Mouse (Mus musculus) lung, adult 2 months (tissue): Measurements from ENCODE around the gene Nyx.

ENCODE experiments used
- CTCF ChIP-seq: fragments of 200-500 bp; IDR thresholded peaks from 2 replicates; pipeline ENCODE4 v1.5.1; 2011; ENCODE audit warnings: mild to moderate bottlenecking, low read length, control low read depth; ENCODE audit not compliant: insufficient read depth
- POLR2A ChIP-seq: fragments of 200-500 bp; IDR thresholded peaks from 2 replicates; pipeline ENCODE4 v1.6.1; 2011; ENCODE audit warnings: low read depth, mild to moderate bottlenecking, control low read depth, low read length, borderline replicate concordance; ENCODE audit errors: extremely low read depth

DNA sequence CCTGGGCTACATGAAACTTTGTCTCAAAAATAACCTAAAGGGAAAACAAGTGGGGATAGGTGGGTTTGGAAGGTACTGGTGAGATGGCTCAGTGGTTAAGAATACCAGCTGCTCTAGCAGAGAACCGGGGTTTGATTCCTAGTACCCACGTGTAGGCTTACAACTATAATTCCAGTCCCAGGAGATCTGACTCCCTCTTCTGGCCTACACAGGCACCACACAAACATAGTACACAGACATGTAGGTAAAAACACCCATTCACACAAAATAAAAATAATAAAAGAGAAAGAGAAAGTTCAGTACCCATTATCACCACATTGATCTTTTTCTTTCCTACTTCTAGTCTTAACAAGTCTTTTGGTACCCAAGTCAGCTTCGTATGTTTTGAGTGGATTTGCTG is 6.0 kb downstream of the Nyx start:
- no peak for TF ChIP-seq CTCF
- TF ChIP-seq POLR2A = no peak
